Mouse (Mus musculus) spleen, adult 2 months (tissue): ENCODE results near the gene Tmbim7.

Experiments
- CTCF ChIP-seq: fragments of 200-500 bp; IDR thresholded peaks from 2 replicates; pipeline ENCODE4 v1.5.1; 2011; ENCODE audit warnings: mild to moderate bottlenecking, inconsistent platforms; ENCODE audit not compliant: insufficient read depth, insufficient read length, insufficient replicate concordance; ENCODE audit errors: extremely low read depth
- POLR2A ChIP-seq: fragments of 200-500 bp; IDR thresholded peaks from 2 replicates; pipeline ENCODE4 v1.6.1; 2011; ENCODE audit warnings: low read depth, low read length, inconsistent platforms

DNA sequence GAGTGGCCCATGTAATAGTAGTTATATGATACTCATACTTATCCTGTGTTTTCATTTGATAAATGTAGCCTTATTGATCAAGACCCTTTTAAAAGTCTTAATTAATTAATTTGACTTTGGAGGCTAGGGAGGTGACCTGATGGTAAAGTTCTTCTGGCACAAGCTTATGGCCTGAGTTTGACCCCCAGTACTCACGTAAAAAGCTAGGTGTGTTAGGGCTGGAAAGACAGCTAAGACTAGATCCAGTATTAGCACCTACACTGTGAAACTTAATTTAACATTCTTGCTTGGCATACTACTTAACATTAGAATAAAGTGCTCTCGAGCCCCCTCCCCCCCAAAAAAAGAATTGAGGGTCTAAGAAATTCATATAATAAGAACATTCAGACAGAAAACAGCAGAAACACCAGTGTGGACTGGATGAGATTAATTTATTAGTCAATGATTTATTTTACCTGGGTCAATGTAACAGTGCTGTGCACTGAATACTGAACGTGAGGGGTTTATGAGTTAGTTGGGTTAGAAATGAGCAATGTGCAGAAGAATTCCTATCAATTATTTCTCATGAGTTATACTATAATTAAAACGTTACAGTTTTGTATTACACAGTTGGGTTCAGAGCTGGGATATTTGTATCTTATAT is 2.7 kb upstream of the Tmbim7 start:
- TF ChIP-seq CTCF (no peak), POLR2A (no peak)
